Mouse (Mus musculus) thymus, adult 2 months (tissue): ENCODE data around the gene Hist3h2ba.

Source experiments
- CTCF ChIP-seq: fragments of 200-500 bp; IDR thresholded peaks from 2 replicates; pipeline ENCODE4 v1.5.1; 2012; ENCODE audit warnings: mild to moderate bottlenecking, control low read depth, low read length, moderate library complexity, borderline replicate concordance; ENCODE audit not compliant: control insufficient read depth, poor library complexity, insufficient read depth; ENCODE audit errors: extremely low read depth
- POLR2A ChIP-seq: fragments of 200-500 bp; IDR thresholded peaks from 2 replicates; pipeline ENCODE4 v1.6.1; 2012; ENCODE audit warnings: mild to moderate bottlenecking, low read length, control low read depth, moderate library complexity; ENCODE audit not compliant: control insufficient read depth, poor library complexity, insufficient read depth; ENCODE audit errors: extremely low read depth

DNA sequence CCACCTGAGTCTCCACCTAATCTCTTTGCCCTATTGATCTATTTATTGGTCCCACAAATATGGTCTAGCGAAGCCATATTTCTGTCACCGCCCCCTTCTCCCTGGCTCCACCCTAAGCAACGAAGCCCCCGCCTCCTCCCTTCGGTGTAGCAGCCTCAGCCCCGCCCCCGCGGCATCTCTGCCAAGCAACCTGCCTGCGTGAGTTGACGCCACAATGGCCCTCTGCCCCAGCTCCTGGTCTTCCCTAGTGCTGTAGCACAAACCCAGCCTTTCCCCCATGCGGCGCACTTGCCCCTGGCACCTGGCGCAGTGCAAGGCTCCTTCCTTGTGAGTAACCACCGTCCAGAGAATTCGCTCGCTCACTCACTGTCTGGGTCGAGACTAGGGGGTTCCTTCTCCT is 14.8 kb downstream of the Hist3h2ba start:
- TF ChIP-seq POLR2A (no peak), CTCF (no peak)
